Mouse (Mus musculus) lung, embryonic 14.5 days (tissue): ENCODE data around the gene Isg20l2. TPM values are rescaled to one million over a fixed set of nuclear protein-coding genes. Genes with fewer than 3 reads are reported as not detected.
A peak's percentile ranks its signal among the peaks of the same experiment; 100 is the strongest.

Experiments used
- ATAC-seq: fragments of 200-750 bp; cut with Nextera tagmentation; 2 replicates; pipeline ENCODE4 v1.8.0; 2017; ENCODE audit warnings: mild to moderate bottlenecking, moderate TSS enrichment, moderate library complexity; ENCODE audit not compliant: insufficient read depth
- DNase-seq: peaks from one replicate; pipeline ENCODE4 v3.0.0-alpha.2; 2015
- H3K27ac ChIP-seq: fragments of 300-500 bp; sonication (generic); 2 replicates; pipeline ENCODE4 v1.5.1; 2014; ENCODE audit warnings: low read depth, mild to moderate bottlenecking, moderate library complexity
- H3K27me3 ChIP-seq: fragments of 300-500 bp; sonication (generic); 2 replicates; pipeline ENCODE4 v1.6.1; 2014; ENCODE audit warnings: low read length, control low read depth; ENCODE audit not compliant: insufficient read depth
- H3K36me3 ChIP-seq: fragments of 300-500 bp; sonication (generic); 2 replicates; pipeline ENCODE4 v1.6.1; 2014; ENCODE audit warnings: control low read depth; ENCODE audit not compliant: insufficient read depth
- H3K4me1 ChIP-seq: fragments of 300-500 bp; sonication (generic); 2 replicates; pipeline ENCODE4 v1.6.1; 2014; ENCODE audit warnings: antibody characterized with exemption, control low read depth; ENCODE audit not compliant: insufficient read depth
- H3K4me2 ChIP-seq: fragments of 300-500 bp; sonication (generic); 2 replicates; pipeline ENCODE4 v1.6.1; 2014; ENCODE audit warnings: mild to moderate bottlenecking
- H3K4me3 ChIP-seq: fragments of 300-500 bp; sonication (generic); 2 replicates; pipeline ENCODE4 v1.5.1; 2014; ENCODE audit warnings: low read depth, low read length
- H3K9ac ChIP-seq: fragments of 300-500 bp; sonication (generic); 2 replicates; pipeline ENCODE4 v1.6.1; 2014
- H3K9me3 ChIP-seq: fragments of 300-500 bp; sonication (generic); 2 replicates; pipeline ENCODE4 v1.6.1; 2016; ENCODE audit warnings: low read depth, low read length, control low read depth
- CTCF ChIP-seq: IDR thresholded peaks from 2 replicates; pipeline ENCODE4 v1.5.1; 2016; ENCODE audit warnings: antibody characterized with exemption, low read depth
- WGBS: fragments of 180-500 bp; shearing (Covaris S2); extraction: QIAGEN DNeasy Blood & Tissue Kit; methylation state at CpG from one replicate; pipeline ENCODE4 v1.1.7; 2014; 5-methylcytosine and 5-hydroxymethylcytosine counted together
- polyA plus RNA-seq: library from polyadenylated mRNA; unstranded; fragments of >200 nt; fragmentation: Nextera tagmentation; extraction: Ambion mirVana; gene quantifications from 2 replicates; pipeline ENCODE4 v1.2.1, GENCODE M21; 2014

Gene Isg20l2
- 44.0 and 50.5 TPM in 2 replicates for polyA plus RNA-seq

- H3K9me3 ChIP-seq = no peaks in the 10 kb centered on the region
- H3K4me3 ChIP-seq = peak within 1 kb of the TSS; percentile 96
- under 1% methylated on average over 77 of the region's 78 CpGs for WGBS
- H3K27ac ChIP-seq = peak within 1 kb of the TSS; percentile 86
- no peaks in the 10 kb centered on the region for H3K27me3 ChIP-seq
- H3K36me3 ChIP-seq = peaks cover 63% of the 10 kb centered on the region
- H3K4me1 ChIP-seq = peaks cover 11% of the 10 kb centered on the region; the same call in 1 of the 2 replicates
- DNase-seq (peak; percentile 99), ATAC-seq (peak; percentile 97)
- peak within 1 kb of the TSS; percentile 92 for H3K9ac ChIP-seq
- peak within 1 kb of the TSS; percentile 92 for H3K4me2 ChIP-seq
- peak; percentile 72 for TF ChIP-seq CTCF
These were observed at the start of gene Isg20l2, which contains the start of gene Rrnad1 for GRCm38 (mm10) chr3:87930078-87930795. Gene Isg20l2, plus strand, starts transcription at chr3:87930314. Gene Rrnad1, minus strand, starts transcription at chr3:87930717.

GRCm38 (mm10) chr3:87884291-87884690 is 45.8 kb upstream of the Isg20l2 start:
- Histone ChIP-seq H3K4me2 (peak overlapping the region; percentile 74), H3K27me3 (no peaks in the 10 kb centered on the region), H3K36me3 (peaks cover 17% of the 10 kb centered on the region), H3K4me3 (peak overlapping the region; percentile 89), H3K4me1 (peaks cover 6% of the 10 kb centered on the region), H3K27ac (no peak overlapping the region), H3K9me3 (no peaks in the 10 kb centered on the region), H3K9ac (peak overlapping the region; percentile 92)
- ATAC-seq (no peak), DNase-seq (no peak)
- TF ChIP-seq CTCF = no peak
- WGBS = 0% methylated on average over 3 of the region's 3 CpGs

DNA sequence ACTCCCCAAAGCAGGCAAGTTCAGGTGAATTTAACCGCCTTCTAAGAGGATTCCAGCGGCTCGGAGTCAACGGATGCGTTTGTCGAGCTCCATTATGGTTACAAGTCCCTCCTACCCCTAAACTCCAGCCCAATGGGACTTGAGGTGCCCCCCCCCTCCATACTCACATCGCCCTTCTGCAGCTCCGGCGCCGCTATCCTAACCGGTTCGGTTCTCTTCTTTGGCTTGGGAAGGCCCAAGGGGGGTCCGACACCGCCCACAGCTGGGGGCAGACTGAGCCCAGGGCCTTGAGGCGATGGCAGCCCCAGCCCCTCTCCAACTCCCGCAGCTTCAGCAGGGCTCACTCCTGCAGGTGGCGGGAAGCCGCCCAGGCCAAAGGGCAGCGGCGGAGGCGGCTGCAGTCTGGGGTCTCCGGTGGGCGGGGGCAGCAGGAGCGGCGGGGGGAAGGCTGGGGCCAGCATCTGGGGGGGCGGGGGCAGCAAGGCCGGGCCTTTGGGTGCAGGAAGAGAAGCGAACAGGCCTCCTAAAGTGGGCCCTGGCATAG is 45.3 kb upstream of the Isg20l2 start:
- under 1% methylated on average over 28 of the region's 28 CpGs for WGBS
- Histone ChIP-seq H3K27me3 (no peaks in the 10 kb centered on the region), H3K4me1 (peaks cover 6% of the 10 kb centered on the region), H3K9ac (peak overlapping the region; percentile 92), H3K36me3 (peaks cover 16% of the 10 kb centered on the region), H3K27ac (peak overlapping the region; percentile 93), H3K4me3 (peak overlapping the region; percentile 89), H3K4me2 (peak overlapping the region; percentile 74), H3K9me3 (no peaks in the 10 kb centered on the region)
- ATAC-seq (peak; percentile 21), DNase-seq (peak; percentile 55)
- TF ChIP-seq CTCF = no peak

DNA sequence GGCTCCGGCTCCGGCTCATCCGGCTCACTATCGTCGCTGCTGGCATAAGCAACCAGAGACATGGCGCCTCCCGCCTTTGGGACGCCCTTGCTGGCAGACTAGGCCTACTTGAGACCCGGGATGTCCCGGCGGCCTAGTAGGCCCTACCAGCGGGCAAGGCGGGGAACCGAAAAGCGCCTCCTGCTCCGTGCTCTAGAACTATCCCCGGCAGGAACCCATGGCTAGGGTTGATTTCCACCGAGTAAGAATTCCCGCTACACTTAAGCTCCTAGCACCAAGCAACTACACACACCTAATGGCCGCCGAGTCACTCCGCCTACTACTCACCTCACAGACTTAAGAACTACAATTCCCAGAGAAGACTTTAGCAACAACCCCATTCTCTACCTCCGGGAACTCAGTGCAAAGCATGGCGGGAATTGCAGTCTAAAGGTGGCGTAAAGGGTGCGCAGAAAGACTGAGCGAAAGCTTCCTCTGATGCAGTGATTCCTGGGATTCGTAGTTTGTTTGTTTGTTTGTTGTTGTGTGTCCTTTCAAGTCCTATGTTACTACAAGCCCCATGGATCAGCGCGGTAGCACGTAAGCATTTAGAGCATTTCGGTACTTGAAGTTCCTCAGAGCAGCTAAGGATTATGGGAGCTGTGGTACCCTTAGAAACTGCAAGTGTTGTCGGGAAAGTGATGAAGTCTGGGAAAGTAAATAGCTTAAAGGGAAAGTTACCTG is 44.7 kb upstream of the Isg20l2 start, which contains the start of gene Prcc:
Gene Prcc, minus strand, starts transcription at position 328 of the 723 bp plus-strand sequence.
- Histone ChIP-seq H3K4me1 (peaks cover 6% of the 10 kb centered on the region), H3K27me3 (no peaks in the 10 kb centered on the region), H3K9ac (peak within 1 kb of the TSS; percentile 92), H3K4me3 (peak within 1 kb of the TSS; percentile 89), H3K36me3 (peaks cover 10% of the 10 kb centered on the region), H3K4me2 (peak within 1 kb of the TSS; percentile 74), H3K9me3 (no peaks in the 10 kb centered on the region), H3K27ac (peak within 1 kb of the TSS; percentile 93)
- under 1% methylated on average over 33 of the region's 33 CpGs for WGBS
- DNase-seq (peak; percentile 98), ATAC-seq (peak; percentile 97)
- no peak; the same call in 1 of the 2 replicates for TF ChIP-seq CTCF

DNA sequence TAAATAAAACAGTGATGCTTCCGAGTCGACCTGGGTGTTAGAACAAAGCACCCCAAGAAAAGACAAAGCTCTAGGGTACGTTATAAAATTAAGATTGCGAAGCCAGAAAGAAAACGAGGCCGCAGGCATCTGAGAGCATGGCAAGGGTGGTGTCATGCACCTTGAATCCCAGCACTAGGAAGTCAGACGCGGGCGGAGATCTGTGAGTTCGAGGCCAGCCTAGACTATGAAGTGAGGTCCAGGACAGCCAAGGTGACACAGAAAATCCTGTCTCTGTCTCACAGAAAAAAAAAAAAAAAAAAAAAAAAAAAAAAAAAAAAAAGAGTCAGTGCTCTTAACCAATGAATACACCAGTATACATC is 44.1 kb upstream of the Isg20l2 start:
- 0 out of 2 replicates have a peak overlapping the region, but pooled peaks have one; percentile 19 for H3K27ac ChIP-seq
- no peak for TF ChIP-seq CTCF
- peaks cover 6% of the 10 kb centered on the region; the same call in 1 of the 2 replicates for H3K36me3 ChIP-seq
- no peak for DNase-seq
- H3K9me3 ChIP-seq = no peaks in the 10 kb centered on the region
- ATAC-seq = peak; percentile 15; the same call in 1 of the 2 replicates
- H3K4me1 ChIP-seq = peaks cover 6% of the 10 kb centered on the region
- 7% methylated on average over 10 of the region's 10 CpGs for WGBS
- H3K4me2 ChIP-seq = peak overlapping the region; percentile 58
- no peaks in the 10 kb centered on the region for H3K27me3 ChIP-seq
- H3K4me3 ChIP-seq = peak overlapping the region; percentile 89
- peak overlapping the region; percentile 38 for H3K9ac ChIP-seq

DNA sequence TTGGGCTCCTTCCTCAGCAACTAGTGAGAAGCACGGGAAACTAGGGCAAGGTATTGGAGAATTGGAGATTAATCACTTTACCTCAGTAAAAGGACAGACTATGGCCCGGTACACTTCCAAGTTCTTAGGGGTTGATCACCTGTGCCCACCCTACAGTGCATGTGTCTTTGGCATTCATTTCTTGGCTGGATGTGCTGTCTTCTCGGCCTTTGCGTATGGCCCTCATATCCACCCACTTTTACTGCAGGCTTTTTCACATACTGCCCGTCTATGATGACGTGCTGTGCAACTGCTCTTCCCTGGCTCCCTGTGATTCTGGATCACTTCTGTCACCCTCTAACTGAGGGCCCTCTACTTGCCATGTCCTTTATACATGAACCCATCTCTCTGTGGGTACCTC is 43.7 kb upstream of the Isg20l2 start:
- H3K9me3 ChIP-seq = no peaks in the 10 kb centered on the region
- H3K4me2 ChIP-seq = peak overlapping the region; percentile 58
- peak; percentile 8 for DNase-seq
- H3K4me1 ChIP-seq = peaks cover 6% of the 10 kb centered on the region
- no peak for ATAC-seq
- 84% methylated on average over 6 of the region's 6 CpGs for WGBS
- TF ChIP-seq CTCF = no peak
- no peak overlapping the region for H3K9ac ChIP-seq
- peak overlapping the region; percentile 89 for H3K4me3 ChIP-seq
- H3K36me3 ChIP-seq = peaks cover 6% of the 10 kb centered on the region; the same call in 1 of the 2 replicates
- no peaks in the 10 kb centered on the region for H3K27me3 ChIP-seq
- H3K27ac ChIP-seq = no peak overlapping the region
